Mouse (Mus musculus): Measurements from ENCODE around the gene Cd9.
"Not testable (repeated sequence)": the region's sequence is repeated elsewhere in the genome, so short reads cannot be mapped to it uniquely, and the experiment has no call there.

Gene Cd9

DNA sequence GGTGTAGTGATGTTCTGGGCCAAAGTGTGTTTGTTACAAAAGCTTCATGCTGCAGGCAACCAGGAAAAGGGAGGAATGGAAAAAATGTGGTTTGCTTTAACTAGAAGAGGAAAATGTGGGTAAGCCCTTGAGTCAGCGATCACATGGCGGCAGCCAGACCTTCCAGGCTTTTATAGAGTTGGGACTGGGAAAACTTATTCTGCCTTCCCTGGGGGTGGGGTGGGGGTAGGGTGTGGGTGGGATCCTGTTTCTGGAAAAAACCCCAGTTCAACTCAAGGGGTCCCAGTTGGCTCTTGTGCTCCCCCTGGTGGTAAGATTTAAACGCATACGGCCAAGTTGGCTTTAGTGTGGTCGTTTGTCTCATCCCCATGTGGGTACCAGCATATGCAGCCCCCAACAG, 3.5 kb upstream of the Cd9 start:
- no peak for DNase-seq (ENCODE audit: low spot score)

GRCm38 (mm10) chr6:125496417-125496816, 1.8 kb upstream of the Cd9 start:
- DNase-seq (ENCODE audit: low spot score), result no peak

GRCm38 (mm10) chr6:125495361-125495760, 770 bp upstream of the Cd9 start:
- no peak for DNase-seq (ENCODE audit: low spot score)

- DNase-seq (ENCODE audit: low spot score), result no peak
Measured at GRCm38 (mm10) chr6:125493147-125493546, 1.4 kb downstream of the Cd9 start.

GRCm38 (mm10) chr6:125492664-125493063, 1.9 kb downstream of the Cd9 start:
- DNase-seq (ENCODE audit: low spot score), result no peak

DNA sequence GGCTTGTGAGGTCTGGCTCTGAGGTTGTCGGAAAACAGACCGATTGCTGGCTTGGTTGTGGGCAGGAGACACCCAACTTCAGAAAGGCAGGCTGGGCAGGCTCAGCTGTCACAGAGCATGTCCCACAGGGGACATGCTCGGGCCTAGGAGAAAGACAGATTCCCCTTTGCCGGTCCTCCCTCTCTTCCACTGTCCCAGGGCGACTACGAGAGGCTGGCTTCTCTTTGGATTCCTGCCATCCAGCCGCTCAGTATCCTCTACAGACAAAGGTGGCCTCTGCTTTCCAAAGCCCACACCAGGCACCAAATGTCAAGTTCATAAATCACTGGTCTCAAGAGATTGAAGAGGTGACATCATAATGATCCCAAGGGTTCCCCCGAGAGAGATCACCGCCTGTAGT, 2.6 kb downstream of the Cd9 start:
- no peak for DNase-seq (ENCODE audit: low spot score)

DNA sequence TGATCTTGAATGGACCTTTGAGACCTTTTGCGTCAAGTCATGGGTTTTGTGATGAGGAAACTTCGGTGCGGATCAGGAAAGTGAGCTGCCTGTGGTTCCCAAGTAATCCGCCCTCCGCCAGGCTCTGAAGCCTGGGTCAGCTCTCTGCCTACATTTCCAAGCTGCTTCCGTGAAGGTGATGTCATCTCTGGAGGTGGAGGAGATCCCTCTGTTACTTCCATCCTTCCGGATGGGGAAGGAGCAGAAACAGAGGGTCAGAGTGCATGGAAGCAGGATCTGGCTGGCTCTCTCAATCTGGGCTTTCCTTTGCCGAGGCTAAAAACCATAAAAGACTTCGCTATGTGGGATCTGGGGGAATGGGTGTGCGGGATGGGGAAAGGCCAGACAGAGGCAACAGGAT, 3.2 kb downstream of the Cd9 start:
- DNase-seq (ENCODE audit: low spot score), result no peak

DNA sequence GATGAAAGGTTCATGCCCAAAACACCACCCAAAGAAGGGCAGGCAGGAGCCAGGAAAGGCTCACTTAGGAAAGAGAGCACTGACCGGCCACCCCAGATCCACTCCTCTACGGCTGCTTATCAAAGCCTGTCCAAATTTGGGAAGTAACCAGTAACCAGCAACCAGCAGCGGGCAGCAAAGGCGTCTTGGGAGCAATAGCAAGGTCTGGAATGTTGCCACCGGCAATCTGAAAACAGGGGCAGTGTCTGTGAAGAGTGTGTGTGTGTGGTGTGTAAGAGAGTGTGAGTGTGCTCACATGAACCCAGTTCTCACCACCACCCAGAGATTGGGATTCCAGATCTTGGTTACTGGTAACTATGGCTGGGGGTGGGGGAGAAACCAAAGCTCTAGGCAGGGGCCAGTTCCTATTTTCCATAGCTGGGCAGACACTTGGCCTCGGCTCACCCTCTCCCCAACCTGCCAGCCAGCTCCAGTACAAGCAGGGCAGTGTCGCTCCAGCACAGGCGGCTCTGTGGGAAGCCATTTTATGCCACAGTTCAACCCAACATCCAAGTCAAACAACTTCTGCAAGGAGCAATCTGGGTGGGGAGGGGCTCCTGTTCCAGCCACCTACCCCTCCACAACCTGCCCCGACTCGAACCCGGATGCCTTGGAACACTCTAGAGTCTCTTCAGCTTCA, 4.6 kb downstream of the Cd9 start:
- DNase-seq (ENCODE audit: low spot score), result no peak

DNA sequence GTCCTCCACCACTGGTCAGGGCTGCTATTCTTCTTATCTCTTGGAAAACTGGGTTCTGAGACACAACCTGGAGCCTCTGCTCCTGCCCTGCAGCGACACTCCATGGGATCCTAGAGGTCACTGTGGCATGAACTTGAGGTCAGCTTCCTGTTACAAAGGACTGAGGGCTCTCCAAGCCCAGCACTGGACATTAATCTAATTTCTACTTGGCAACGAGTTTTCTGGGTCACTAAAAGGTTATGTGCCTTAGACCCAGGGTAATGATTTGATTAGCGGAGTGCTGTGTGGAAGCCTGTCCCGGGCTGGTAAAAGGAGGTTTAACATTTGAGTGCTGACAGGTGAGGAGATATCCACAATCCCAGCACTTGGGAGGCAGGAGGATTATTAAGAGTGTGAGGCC, 9.0 kb downstream of the Cd9 start:
- no peak for DNase-seq (ENCODE audit: low spot score)

DNA sequence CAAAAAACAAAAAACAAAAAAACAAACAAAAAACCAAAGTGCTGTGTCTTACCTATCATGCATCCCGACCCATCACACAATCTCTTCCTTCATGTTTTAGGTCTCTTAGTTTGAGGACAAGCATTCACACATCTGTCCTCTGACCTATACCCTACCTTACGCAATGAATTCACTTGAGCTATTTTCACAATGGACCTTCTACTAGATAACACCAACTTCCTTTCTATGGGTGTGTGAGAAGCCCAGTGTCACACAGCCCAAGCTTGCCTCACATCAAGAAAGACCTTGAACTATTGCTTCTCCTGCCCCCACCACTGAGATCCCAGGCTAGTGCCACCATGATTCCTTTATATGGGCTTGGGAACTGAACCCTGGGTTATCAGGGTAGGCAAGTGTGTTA, 9.9 kb downstream of the Cd9 start:
- no peak for DNase-seq (ENCODE audit: low spot score)

DNA sequence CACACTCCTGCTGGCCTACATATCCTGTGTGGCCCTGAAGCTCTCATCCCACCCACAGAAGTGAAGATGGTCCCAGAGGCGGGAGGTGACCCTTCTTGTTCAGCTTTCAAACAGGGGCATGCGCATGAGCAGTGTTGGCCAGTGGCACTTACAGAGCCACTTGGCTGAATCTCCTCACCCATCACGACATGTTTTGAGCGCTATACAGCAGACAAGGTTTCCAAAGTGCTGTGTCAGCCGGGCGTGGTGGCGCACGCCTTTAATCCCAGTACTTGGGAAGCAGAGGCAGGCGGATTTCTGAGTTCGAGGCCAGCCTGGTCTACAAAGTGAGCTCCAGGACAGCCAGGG, 10.3 kb downstream of the Cd9 start:
- DNase-seq (ENCODE audit: low spot score), result not testable (repeated sequence)

DNA sequence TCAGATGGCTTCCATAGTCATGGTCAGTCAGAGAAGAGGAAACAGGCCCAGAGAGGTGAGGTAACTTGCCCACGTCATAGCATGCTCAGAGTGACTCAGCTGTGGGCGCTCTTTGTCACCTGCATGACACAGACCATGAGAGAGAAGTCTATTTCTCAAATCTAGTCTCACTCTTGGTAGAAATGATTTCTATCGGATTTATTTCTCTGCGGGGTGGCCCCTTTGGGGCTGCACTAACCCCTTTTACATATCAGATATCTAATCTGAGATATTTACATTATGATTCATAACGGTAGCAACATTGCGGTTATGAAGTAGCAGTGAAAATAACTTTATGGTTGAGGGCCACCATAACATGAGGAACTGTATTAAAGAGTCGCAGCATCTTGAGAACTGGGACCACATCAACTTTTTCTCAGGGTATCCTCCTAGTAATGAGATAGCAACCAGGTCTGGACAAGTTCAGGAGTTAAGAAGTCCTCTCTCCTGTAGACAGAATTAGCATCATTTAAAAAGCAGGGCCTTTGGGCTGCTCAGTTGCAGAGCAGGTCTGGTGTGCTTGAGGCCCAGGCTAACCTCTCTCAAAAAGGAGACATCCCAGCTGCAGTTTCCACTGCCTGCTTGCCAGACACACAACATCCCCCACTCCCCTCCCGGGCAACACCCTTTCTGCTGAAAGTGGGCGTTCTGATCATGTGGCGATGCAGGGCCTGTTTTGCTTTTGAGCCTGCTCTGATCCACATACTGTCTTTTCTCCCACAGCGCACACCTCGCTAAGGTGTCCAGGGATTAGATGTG, 10.9 kb downstream of the Cd9 start:
- no peak for DNase-seq (ENCODE audit: low spot score)

DNA sequence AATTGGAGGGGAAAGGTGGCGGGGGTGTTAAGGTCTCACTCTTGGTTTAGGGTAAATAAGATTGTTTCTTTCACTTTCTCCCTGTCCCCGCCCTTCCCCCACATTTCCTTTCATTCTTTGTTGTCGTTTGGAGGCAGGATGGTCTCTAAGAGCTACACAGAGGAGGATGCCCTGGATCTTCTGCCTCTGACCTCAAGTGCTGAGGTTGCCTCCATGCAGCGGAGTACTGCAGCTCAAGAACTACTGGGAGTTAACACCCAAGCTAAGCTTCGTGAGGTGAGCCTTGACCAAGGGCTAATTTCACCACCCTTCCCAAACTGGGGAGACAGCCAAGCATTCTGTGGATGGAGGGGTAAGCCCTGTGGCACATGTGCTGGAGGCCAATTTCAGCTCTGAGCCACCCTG, 12.2 kb downstream of the Cd9 start:
- no peak for DNase-seq (ENCODE audit: low spot score)

DNA sequence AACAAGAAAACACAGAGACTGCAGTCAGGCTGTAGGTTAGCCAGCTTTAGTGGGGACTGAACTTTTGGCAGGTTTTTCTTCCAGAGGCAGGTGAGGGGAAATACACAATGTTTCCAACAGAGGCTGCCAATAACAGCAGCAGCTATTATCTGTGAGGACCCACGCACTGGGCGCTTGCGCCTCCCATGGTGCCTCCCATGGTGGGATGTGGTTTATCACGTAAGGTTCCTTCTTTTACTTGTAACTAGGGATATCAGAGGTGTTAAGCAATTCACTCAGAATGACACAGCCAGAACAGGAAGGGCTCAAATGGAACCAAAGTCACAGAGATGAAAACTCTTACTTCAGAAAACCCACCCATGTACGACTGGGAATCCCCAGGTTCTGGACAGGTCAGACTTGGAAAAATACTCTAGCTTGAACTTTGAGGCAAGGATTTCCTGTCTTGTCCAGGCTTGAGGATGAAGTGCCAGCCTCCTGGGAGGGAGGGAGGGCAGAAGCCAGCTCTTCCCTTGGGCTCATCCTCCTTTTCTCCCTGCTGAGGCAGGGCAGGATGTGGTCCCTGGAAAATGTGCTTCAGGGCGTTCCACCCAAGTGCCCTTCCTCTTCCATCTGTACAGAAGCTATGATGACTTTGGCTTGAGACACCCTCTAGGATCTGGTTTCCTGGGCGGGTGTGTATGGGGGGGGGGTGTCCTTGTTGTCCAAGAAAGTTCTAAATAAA, 12.8 kb downstream of the Cd9 start:
- DNase-seq (ENCODE audit: low spot score), result no peak

DNA sequence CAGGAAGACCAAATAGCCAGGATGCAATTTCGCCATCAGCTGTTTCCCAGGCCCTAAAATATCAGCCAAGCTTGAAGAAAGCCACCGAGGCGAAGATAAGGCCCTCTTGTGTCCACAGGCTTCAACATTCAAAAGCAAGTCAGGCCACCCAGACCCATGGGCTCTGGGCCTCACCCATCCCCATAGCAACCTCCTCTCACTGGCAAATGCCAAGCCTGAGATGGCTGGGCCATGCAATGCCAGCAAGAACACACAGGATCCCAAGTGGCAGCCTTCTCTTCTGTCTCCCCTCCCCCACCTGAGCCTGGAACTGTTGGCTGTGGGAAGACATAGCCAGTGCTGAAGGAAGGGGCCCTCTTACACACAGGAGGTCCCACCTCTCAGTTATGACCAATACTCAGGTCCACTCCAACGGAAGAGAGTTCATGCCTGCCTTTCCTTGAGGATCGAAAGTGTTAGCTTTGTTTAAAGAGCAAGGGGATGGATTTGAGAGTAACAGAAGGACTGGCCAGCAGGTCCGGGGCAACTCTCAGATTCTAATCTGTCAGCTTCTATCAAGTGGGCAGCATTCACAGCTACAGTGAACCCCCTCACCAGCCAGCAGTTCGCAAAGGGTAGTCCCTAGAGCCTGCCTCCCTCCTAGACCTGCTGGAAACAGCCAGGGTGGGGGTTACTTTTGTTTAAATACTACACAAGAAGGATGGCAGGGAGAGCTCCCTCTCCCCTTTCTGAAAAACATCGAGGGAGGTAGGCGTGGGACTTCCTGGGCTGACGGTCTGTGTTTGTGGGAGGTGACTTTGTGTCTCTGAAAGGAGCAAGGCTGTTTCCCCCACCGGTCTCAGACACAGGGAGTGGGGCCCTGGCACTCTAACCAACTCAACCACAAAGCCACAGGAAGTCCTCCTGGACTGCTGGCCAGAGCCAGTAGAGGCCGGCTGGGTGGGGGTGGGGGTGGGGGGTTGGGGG, 13.9 kb downstream of the Cd9 start:
- no peak for DNase-seq (ENCODE audit: low spot score)

DNA sequence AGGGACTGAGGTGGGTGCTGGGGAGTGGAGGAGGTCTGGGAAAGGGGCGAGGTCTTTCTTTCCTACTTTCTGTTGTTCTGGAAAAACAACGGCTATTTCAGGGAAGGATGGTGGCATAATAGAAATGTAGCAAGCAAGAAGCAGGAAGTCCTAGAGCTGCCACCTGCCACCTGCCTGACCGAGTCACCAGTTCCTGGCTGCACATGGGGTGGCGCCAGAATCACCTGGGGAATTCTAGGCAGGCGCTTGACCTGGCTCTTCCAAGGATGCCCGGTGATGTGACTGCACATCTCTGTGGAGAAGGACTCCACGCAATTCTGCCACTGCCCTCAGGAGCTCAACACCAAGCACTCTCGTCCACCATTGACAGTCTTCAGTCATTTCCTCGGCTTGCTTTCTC, 15.2 kb downstream of the Cd9 start:
- no peak for DNase-seq (ENCODE audit: low spot score)

DNA sequence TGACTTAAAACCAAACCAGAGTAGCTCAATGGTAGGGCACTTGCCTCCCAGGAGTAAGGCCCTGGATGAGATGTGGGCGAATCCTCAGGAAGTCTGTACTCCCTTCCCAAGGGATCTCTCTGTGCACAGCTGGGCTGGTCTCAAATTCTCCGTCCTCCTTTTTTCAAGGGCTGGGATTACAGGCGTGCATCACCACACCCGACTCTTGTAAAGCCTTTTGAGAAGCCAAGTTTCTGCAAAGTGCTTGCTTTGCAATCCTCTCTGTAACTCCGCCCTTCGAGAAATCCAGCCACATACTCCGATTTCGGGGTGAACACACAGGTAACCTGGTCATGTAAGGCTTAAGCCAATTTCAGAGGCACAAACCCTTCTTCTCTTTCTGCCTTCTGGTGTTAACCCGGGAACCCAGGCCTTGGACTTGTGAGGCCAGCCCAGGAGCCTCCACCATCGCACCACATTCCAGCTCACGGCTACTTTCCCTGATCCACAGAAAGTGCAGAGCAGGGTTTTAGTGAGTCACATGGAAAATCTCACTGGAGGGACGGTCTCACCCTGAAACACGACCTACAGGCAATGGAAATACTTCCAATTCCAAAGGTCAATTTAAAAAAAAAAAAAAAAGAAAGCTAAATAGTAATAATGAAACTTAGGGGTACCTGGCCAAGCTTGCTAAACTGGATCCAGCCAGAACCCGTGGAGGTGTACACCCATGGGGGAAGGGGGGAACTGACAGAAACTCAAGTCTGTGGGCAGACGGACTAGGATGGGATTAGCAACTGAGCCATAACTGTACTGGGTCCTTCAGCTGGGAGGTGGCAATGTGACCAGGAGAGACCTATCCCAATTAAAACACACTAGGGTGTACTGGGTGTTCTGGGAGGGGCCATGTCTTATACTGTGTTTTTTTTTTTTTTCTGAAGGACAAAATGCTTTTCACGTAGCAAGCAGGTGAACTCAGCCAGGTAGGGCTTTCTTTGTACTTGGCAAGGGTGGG, 16.2 kb downstream of the Cd9 start:
- no peak for DNase-seq (ENCODE audit: low spot score)

GRCm38 (mm10) chr6:125476826-125477589, 17.6 kb downstream of the Cd9 start:
- DNase-seq (ENCODE audit: low spot score), result no peak

DNA sequence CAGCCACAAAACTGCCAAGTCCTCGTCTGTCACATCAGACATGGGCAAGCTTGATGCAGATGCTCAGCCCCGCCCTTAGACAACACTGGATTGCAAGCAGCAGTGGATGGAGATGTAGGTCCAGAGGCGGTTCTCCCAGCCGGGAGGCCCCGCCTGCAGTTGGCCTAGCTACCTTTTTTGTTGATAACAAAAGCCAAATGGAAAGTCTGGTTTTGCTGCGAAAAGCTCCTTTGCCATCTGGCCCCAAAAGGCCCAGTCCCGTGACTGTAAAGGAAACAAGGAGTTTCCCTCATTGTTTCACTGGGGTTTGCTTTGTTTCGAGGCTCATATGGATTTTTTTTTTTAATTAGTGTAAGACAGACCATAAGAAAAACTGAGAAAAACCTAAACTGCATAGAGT, 18.5 kb downstream of the Cd9 start:
- no peak for DNase-seq (ENCODE audit: low spot score)

GRCm38 (mm10) chr6:125475184-125475583, 19.4 kb downstream of the Cd9 start:
- DNase-seq (ENCODE audit: low spot score), result no peak

Measured in urinary bladder, postnatal 10 days (tissue).